Mouse (Mus musculus): ENCODE measurements around the gene Abtb2.

DNA sequence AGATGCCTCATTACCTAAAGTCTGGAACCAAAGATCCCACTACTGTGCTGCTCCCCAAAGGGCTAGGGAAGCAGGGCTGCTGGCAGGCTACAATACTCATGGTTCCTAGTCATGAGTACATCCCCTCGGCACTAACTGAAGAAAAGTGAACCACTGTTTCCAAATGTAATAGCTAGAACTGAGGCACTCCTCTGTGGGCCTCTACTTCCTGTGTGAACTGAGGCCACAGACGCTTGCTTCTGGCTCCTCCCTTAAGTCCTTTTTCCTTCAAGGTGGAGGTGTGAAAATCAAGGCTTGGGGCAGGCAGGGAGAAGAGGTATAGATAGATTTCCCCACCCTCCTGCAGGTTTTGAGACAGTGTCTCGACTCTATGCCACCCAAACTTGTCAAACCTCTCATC lies 188.5 kb downstream of the Abtb2 start:
- TF ChIP-seq CTCF (IDR thresholded peaks at IDR 0.05; ENCODE audit: low read depth): no peak
- no peak for TF ChIP-seq EP300 (IDR thresholded peaks at IDR 0.05; ENCODE audit: low read depth)
